Mouse (Mus musculus): ENCODE measurements around the gene Vsig10l. TPM values are rescaled to one million over a fixed set of nuclear protein-coding genes. Genes with fewer than 3 reads are reported as not detected.

Gene Vsig10l
- polyA plus RNA-seq, 1 experiment from 2014 or later: 15.4 TPM

DNA sequence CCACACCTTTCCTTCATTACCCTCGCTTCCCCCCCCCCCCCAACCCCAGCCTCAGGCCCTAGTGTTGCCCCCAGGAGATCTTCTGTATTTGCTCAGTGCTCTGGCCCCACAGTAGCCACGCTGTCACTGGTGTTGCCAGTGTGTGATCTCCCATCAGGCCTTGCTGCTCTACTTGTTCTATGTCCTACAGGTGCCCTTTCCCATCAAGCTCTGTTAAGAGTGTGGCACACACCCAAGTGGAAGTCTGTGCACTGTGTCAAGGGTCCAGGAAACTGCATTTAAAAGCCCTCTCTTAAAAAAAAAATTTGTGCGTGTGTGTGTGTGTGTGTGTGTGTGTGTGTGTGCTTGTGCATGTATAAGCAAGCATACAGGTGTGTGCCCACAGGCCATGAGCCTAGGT lies 14.7 kb upstream of the Vsig10l start:
- H3K27ac ChIP-seq (ENCODE audit: low read depth, low read length): no peak overlapping the region
- no peak overlapping the region for H3K4me3 ChIP-seq (ENCODE audit: low read depth, low read length)
- H3K9me3 ChIP-seq (ENCODE audit: control insufficient read depth, low read length): no peaks in the 10 kb centered on the region
- no peaks in the 10 kb centered on the region for H3K27me3 ChIP-seq (ENCODE audit: control insufficient read depth, insufficient read depth, low read length)
- peaks cover 3% of the 10 kb centered on the region; the same call in 1 of the 2 replicates for H3K36me3 ChIP-seq (ENCODE audit: control insufficient read depth, insufficient read depth, low read length)
- ATAC-seq (ENCODE audit: low read depth): no peak
- no peak overlapping the region for H3K9ac ChIP-seq (replicated peaks; ENCODE audit: low read depth, low read length)
- no peak overlapping the region for H3K4me2 ChIP-seq (ENCODE audit: low read depth, low read length)
- peaks cover 11% of the 10 kb centered on the region for H3K4me1 ChIP-seq (ENCODE audit: control insufficient read depth, insufficient read depth, low read length)
- WGBS: 93% methylated on average over 3 of the region's 3 CpGs

DNA sequence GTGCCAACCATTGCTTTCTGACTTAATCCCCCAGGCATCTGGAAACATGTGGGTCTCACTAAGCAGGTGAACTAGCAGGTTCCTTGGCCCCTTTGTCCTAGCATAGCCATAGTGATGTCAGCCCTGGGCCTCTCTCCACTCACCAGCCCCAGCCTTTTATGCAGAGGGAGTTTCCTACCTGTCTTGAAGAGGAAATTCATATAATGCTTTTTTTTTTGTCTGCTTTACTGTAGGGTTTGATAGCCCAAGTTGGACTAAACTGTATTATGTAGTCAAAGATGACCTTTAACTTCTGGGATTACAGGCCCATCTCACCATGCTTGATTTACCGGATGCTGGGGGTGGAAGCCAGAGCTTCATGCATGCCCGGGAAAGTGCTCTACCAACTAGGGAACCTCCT lies 13.1 kb upstream of the Vsig10l start:
- Histone ChIP-seq H3K9me3 (ENCODE audit: control insufficient read depth, low read length) (no peaks in the 10 kb centered on the region), H3K27ac (ENCODE audit: low read depth, low read length) (no peak overlapping the region), H3K4me3 (ENCODE audit: low read depth, low read length) (no peak overlapping the region), H3K9ac (replicated peaks; ENCODE audit: low read depth, low read length) (no peak overlapping the region), H3K27me3 (ENCODE audit: control insufficient read depth, insufficient read depth, low read length) (no peaks in the 10 kb centered on the region), H3K4me1 (ENCODE audit: control insufficient read depth, insufficient read depth, low read length) (peaks cover 4% of the 10 kb centered on the region; the same call in 1 of the 2 replicates), H3K4me2 (ENCODE audit: low read depth, low read length) (no peak overlapping the region), H3K36me3 (ENCODE audit: control insufficient read depth, insufficient read depth, low read length) (peaks cover 17% of the 10 kb centered on the region)
- WGBS: 92% methylated on average over 2 of the region's 2 CpGs
- no peak for ATAC-seq (ENCODE audit: low read depth)

DNA sequence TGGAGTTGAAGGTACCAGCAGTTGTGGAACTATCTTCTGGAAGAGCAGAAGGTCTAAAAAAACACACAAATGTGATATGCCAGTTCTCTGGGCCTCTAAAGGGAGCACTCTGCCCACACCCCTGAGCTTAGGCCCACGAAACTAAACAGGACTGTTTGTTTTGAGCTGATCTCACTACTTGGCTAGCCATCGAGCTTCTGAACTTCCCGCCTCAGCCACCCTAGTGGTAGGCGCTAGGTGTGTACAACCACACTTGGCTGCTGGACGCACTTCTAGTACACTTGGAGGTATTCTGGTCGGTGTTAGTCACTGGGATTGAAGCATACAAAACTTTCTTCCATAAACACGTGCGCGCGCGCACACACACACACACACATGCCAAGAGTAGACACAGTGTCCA lies 11.2 kb upstream of the Vsig10l start:
- Histone ChIP-seq H3K4me2 (ENCODE audit: low read depth, low read length) (no peak overlapping the region), H3K36me3 (ENCODE audit: control insufficient read depth, insufficient read depth, low read length) (peaks cover 17% of the 10 kb centered on the region), H3K27me3 (ENCODE audit: control insufficient read depth, insufficient read depth, low read length) (no peaks in the 10 kb centered on the region), H3K9me3 (ENCODE audit: control insufficient read depth, low read length) (no peaks in the 10 kb centered on the region), H3K9ac (replicated peaks; ENCODE audit: low read depth, low read length) (no peak overlapping the region), H3K4me1 (ENCODE audit: control insufficient read depth, insufficient read depth, low read length) (no peaks in the 10 kb centered on the region), H3K27ac (ENCODE audit: low read depth, low read length) (no peak overlapping the region), H3K4me3 (ENCODE audit: low read depth, low read length) (no peak overlapping the region)
- no peak for ATAC-seq (ENCODE audit: low read depth)
- WGBS: 96% methylated on average over 11 of the region's 11 CpGs

DNA sequence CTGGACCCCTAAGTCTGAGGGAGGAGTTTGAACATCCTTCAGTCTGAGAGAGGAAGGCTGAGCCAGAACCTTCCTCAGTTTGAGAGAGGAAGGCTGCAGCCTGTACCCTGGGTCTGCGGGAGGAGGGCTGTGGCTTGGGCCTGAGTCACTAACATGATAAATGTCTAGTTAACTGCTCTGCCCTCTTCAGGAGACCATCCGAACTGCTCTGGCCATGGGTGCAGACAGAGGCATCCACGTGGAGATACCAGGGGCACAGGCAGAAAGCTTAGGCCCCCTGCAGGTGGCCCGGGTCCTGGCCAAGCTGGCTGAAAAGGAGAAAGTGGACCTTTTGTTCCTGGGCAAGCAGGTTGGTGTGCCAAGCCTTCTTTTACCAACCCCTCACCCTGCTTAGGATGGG lies 10.3 kb upstream of the Vsig10l start:
- ATAC-seq (ENCODE audit: low read depth): no peak
- Histone ChIP-seq H3K27ac (ENCODE audit: low read depth, low read length) (no peak overlapping the region), H3K4me3 (ENCODE audit: low read depth, low read length) (no peak overlapping the region), H3K9me3 (ENCODE audit: control insufficient read depth, low read length) (no peaks in the 10 kb centered on the region), H3K36me3 (ENCODE audit: control insufficient read depth, insufficient read depth, low read length) (peaks cover 17% of the 10 kb centered on the region), H3K4me1 (ENCODE audit: control insufficient read depth, insufficient read depth, low read length) (no peaks in the 10 kb centered on the region), H3K27me3 (ENCODE audit: control insufficient read depth, insufficient read depth, low read length) (no peaks in the 10 kb centered on the region), H3K9ac (replicated peaks; ENCODE audit: low read depth, low read length) (no peak overlapping the region), H3K4me2 (ENCODE audit: low read depth, low read length) (no peak overlapping the region)
- WGBS: 55% methylated on average over 4 of the region's 4 CpGs

DNA sequence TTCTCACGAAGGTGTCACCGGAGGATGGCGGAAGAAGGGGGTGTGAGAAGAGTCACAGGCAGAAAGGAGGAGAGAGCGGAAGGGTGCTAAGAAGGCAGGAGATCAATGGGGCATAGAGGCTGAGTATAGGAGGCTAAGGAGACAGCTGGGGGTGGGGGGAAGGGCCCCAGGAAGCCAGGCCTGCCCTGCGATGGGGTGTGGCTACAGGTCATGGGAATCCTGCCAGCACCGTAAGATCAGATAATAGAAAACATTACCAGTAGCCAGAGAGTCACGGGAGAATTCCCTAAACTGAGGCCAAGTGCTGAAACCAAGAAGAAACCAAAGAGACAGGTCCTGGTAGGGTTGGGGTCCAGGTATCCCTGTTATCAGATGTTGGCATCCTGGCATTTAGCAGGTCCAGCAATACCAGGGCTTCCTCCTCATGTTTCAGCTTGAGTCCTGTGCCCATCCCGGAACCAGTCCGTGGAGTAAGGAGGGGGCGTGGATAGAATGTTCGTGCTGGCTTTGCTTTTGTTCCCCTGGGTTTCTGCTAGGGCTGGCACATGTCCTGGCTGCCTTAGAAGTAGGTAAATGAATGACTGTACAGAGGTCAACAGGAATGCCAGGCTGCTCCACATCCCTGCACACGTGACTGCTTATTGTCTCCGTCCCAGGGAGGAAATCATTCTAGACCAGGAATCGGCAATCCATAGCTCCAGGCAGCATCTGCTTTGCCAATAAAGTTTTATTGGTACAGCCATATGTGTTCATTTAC lies 9.2 kb upstream of the Vsig10l start:
- peaks cover 17% of the 10 kb centered on the region for H3K36me3 ChIP-seq (ENCODE audit: control insufficient read depth, insufficient read depth, low read length)

DNA sequence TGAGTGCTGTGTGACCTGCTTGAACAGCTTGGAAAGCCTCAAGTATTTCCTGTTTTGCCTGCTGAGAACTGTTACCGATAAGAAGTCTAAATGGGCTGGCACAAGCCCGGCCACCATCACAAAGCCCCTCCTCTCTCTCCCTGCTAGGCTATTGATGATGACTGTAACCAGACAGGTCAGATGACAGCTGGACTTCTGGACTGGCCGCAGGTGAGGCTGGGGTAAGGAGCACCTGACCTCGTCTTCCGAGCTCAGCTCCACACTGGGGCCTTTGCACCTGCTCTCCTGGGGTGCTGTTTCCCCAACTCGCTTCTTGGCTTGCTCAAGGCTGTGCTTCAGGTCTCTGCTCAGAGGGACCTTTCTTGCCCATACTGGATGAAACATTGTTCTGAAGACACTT lies 8.6 kb upstream of the Vsig10l start:
- H3K4me3 ChIP-seq (ENCODE audit: low read depth, low read length): no peak overlapping the region
- no peaks in the 10 kb centered on the region for H3K27me3 ChIP-seq (ENCODE audit: control insufficient read depth, insufficient read depth, low read length)
- no peaks in the 10 kb centered on the region for H3K9me3 ChIP-seq (ENCODE audit: control insufficient read depth, low read length)
- H3K9ac ChIP-seq (replicated peaks; ENCODE audit: low read depth, low read length): no peak overlapping the region
- H3K27ac ChIP-seq (ENCODE audit: low read depth, low read length): no peak overlapping the region
- no peak overlapping the region for H3K4me2 ChIP-seq (ENCODE audit: low read depth, low read length)
- WGBS: 94% methylated on average over 6 of the region's 6 CpGs
- H3K36me3 ChIP-seq (ENCODE audit: control insufficient read depth, insufficient read depth, low read length): peaks cover 17% of the 10 kb centered on the region
- H3K4me1 ChIP-seq (ENCODE audit: control insufficient read depth, insufficient read depth, low read length): no peaks in the 10 kb centered on the region
- no peak for ATAC-seq (ENCODE audit: low read depth)

More for the DNA sequence above, 9.2 kb upstream of the Vsig10l start:
- 87% methylated on average over 14 of the region's 14 CpGs for WGBS
- no peak overlapping the region for H3K4me3 ChIP-seq (ENCODE audit: low read depth, low read length)
- H3K4me1 ChIP-seq (ENCODE audit: control insufficient read depth, insufficient read depth, low read length): no peaks in the 10 kb centered on the region
- no peak overlapping the region for H3K4me2 ChIP-seq (ENCODE audit: low read depth, low read length)
- no peaks in the 10 kb centered on the region for H3K27me3 ChIP-seq (ENCODE audit: control insufficient read depth, insufficient read depth, low read length)
- no peak for ATAC-seq (ENCODE audit: low read depth)
- H3K9me3 ChIP-seq (ENCODE audit: control insufficient read depth, low read length): no peaks in the 10 kb centered on the region
- H3K27ac ChIP-seq (ENCODE audit: low read depth, low read length): no peak overlapping the region
- no peak overlapping the region for H3K9ac ChIP-seq (replicated peaks; ENCODE audit: low read depth, low read length)

DNA sequence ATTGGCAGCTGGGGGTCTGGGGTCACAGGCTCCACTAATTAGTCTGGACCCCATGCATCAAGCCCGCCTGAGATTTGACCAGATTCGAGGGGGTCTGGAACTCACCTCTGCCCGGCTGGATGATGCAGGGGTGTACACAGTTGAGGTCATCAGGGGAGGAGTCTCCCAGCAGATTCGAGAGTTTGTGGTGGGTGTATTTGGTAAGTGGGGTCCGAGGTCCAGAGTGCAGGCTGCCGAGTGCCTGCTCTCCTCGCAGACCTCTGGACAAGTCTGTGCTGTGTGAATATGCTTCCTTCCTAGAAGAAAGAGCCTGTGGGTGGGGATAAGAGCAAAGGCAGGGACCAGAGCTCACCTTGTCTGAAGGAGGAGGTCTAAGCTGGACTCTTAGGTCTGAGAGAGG lies 1.0 kb downstream of the Vsig10l start:
- H3K4me2 ChIP-seq (ENCODE audit: low read depth, low read length): no peak overlapping the region
- no peak overlapping the region for H3K9ac ChIP-seq (replicated peaks; ENCODE audit: low read depth, low read length)
- H3K27me3 ChIP-seq (ENCODE audit: control insufficient read depth, insufficient read depth, low read length): peaks cover 4% of the 10 kb centered on the region; the same call in 1 of the 2 replicates
- ATAC-seq (ENCODE audit: low read depth): no peak
- H3K36me3 ChIP-seq (ENCODE audit: control insufficient read depth, insufficient read depth, low read length): no peaks in the 10 kb centered on the region
- H3K9me3 ChIP-seq (ENCODE audit: control insufficient read depth, low read length): no peaks in the 10 kb centered on the region
- H3K4me1 ChIP-seq (ENCODE audit: control insufficient read depth, insufficient read depth, low read length): 0 out of 2 replicates have a peak, but pooled peaks cover 3% of the 10 kb centered on the region
- no peak overlapping the region for H3K27ac ChIP-seq (ENCODE audit: low read depth, low read length)
- 87% methylated on average over 7 of the region's 7 CpGs for WGBS
- H3K4me3 ChIP-seq (ENCODE audit: low read depth, low read length): no peak overlapping the region

DNA sequence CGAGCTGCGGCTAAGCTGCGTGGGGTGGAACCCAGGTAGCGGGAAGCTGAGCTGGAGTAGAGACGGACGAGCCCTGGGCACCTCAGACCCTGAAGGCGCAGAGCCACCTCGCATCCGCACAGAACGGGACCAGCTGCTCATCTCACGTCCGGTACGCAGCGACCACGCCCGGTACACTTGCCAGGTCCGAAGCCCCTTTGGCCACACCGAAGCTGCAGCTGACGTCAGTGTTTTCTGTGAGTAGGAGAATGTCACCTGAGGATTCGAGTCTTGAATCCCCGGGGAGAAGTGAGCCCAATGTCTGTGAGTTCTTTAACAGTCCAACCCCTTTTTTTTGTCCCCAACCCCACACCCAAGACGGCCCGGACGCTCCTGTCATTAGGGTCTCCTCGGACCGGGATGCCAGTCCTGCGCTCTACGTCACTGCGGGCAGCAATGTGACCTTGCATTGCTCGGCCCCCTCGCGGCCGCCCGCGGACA lies 2.0 kb downstream of the Vsig10l start:
- 0 out of 2 replicates have a peak, but pooled peaks cover 3% of the 10 kb centered on the region for H3K4me1 ChIP-seq (ENCODE audit: control insufficient read depth, insufficient read depth, low read length)
- H3K36me3 ChIP-seq (ENCODE audit: control insufficient read depth, insufficient read depth, low read length): no peaks in the 10 kb centered on the region
- peak overlapping the region; percentile 75 for H3K4me2 ChIP-seq (ENCODE audit: low read depth, low read length)
- no peaks in the 10 kb centered on the region for H3K9me3 ChIP-seq (ENCODE audit: control insufficient read depth, low read length)
- WGBS: 8% methylated on average over 35 of the region's 35 CpGs
- 0 out of 2 replicates have a peak overlapping the region, but pooled peaks have one; percentile 22 for H3K27ac ChIP-seq (ENCODE audit: low read depth, low read length)
- H3K4me3 ChIP-seq (ENCODE audit: low read depth, low read length): peak overlapping the region; percentile 37
- peak overlapping the region; percentile 62 for H3K9ac ChIP-seq (replicated peaks; ENCODE audit: low read depth, low read length)
- H3K27me3 ChIP-seq (ENCODE audit: control insufficient read depth, insufficient read depth, low read length): peaks cover 4% of the 10 kb centered on the region; the same call in 1 of the 2 replicates
- peak; percentile 73 for ATAC-seq (ENCODE audit: low read depth)

DNA sequence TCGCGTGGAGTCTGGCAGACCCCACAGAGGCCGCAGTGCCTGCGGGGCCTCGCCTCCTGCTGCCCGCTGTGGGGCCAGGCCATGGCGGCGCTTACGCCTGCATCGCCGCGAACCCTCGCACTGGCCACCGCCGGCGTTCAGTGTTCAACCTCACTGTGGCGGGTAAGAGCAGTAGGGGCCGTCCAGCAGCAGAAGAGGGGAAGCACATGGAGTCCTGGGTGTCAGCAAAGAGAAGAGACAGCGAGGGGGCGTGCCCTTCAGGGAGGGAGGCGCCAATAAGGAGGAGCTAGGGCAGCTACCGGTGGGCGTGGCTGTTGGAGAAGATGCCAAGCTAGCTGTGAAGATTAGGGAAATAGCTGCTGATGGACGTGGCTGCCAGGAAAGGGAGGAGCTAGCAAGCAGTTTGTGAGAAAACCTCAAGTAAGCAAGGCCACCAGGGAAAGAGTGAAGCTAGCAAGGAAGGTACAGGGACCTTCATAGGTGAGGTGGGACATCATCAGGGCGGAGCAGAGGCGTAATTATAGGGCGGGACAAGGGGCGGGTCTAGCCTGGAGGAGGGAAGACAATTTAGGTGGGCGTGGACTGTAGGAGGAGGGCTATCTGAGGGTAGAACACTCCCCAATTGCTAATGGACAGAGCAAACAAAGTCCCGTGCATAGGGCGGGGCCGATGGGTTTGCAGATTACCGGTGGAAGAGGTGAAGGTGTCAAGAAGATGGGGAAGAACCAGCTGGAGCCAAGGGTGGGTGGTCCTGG lies 2.6 kb downstream of the Vsig10l start:
- peak overlapping the region; percentile 22; the same call in 1 of the 2 replicates for H3K27ac ChIP-seq (ENCODE audit: low read depth, low read length)

More for the DNA sequence above, 2.6 kb downstream of the Vsig10l start:
- peak; percentile 80 for ATAC-seq (ENCODE audit: low read depth)
- whole genome bisulfite sequencing: 1% methylated on average over 33 of the region's 33 CpGs
- H3K4me1 ChIP-seq (ENCODE audit: control insufficient read depth, insufficient read depth, low read length): 0 out of 2 replicates have a peak, but pooled peaks cover 3% of the 10 kb centered on the region
- peak overlapping the region; percentile 37 for H3K4me3 ChIP-seq (ENCODE audit: low read depth, low read length)
- H3K4me2 ChIP-seq (ENCODE audit: low read depth, low read length): peak overlapping the region; percentile 75
- peak overlapping the region; percentile 62 for H3K9ac ChIP-seq (replicated peaks; ENCODE audit: low read depth, low read length)
- H3K36me3 ChIP-seq (ENCODE audit: control insufficient read depth, insufficient read depth, low read length): no peaks in the 10 kb centered on the region
- no peaks in the 10 kb centered on the region for H3K9me3 ChIP-seq (ENCODE audit: control insufficient read depth, low read length)
- H3K27me3 ChIP-seq (ENCODE audit: control insufficient read depth, insufficient read depth, low read length): peaks cover 4% of the 10 kb centered on the region; the same call in 1 of the 2 replicates
